Mouse (Mus musculus): Measurements from ENCODE around the gene Cars. TPM values are rescaled to one million over a fixed set of nuclear protein-coding genes. Genes with fewer than 3 reads are reported as not detected.

The Cars gene
- total RNA-seq, 4 experiments from 2014 or later, result 48.3 to 57.0 (median 53.5) TPM

DNA sequence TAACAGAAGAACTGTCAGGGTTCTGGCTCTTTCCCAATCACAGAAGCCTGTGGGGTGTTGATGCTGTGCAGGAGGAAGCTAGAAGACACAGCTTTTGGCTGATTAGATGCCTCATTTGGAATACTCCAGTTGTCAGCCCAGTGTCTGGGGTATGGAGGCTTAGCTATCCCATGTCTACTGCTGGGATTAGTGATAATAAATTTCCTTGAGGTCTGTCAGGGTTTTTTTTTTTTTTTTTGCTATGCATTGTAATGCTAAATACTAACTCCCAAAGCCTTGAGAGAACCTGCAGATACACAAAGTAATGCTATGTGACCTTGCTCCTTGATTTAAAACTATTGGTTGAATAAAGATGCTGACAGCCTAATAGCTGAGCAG, 88.6 kb downstream of the Cars start:
- DNase-seq (ENCODE audit: low spot score in 2 of 2), result no peak

DNA sequence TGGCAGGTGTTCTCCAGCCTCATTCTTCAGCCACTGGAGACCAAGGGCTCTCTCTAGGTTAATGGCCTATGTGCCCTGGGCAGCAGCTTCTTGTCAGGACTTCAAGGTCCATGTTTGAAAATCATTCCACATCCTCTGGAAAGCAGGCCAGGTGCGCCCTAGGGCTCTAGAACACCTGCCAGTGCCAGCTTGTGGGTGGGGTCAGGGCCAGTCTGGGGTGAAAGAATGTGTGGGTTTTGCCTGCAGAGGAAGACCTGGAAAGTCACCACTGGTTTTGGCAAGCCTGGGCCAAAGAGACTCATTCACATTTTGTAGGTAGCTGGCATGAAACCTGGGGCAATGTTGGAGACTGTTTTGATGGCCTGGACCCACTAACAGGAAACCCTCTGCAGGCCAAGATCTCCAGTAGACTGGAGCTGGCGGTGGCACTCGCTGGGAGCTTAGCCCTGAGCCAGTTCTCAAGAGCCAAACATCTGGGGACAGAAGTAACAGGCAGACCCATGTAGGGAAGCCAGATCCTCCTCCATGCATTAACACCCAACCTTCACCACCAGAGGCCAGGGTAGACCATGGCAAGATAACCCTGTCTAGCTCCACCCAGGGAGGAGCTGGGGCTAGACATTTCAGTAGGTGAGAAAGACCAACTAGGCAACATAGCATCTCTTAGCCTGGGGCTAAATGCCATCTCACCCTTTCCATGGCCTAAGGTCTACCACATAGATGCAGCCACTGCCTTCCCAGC, 89.1 kb downstream of the Cars start:
- DNase-seq (ENCODE audit: low spot score in 2 of 2), result no peak

DNA sequence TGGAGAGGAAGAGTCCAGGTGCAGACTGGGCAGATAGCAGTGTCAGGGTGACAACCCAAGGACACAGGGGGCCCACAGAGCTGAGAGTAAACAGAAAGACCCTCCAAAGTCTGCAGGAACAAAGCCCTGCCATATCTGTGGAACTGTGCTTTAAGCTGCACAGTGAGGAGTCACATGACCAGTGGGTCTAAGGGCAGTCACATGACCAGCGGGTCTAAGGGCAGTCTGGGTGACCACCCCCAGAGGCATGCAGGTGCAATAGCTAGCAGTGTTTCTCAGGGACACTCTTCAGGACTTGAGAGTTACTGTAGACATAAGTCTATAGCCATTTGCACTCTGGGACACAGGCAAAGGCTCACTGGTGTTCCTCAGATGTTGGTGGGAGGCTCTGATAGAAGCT, 90.3 kb downstream of the Cars start:
- no peak for DNase-seq (ENCODE audit: low spot score in 2 of 2)

Small RNA genes lying within 50 kb of the gene (microRNA-seq; reads per million reads assigned to microRNA genes)
- 0 to 0.25 reads per million in 2 experiments for gene Mir7064

Other genes starting within 250 kb of the Cars start
- 1 to 10 TPM; 4.4 to 9.9 (median 7.0) TPM for gene Cdkn1c, start 139.0 kb downstream of the Cars start, total RNA-seq (2022)
- 1 to 10 TPM in 2 of 4 experiments, under 1 TPM in 1, not detected in 1; 0.66 to 1.4 (median 1.4) TPM for gene Slc22a18, start 126.4 kb downstream of the Cars start, total RNA-seq (2022)
- under 1 TPM in 1 of 4 experiments, not detected in 3; 0.66 TPM for gene Phlda2, start 96.9 kb downstream of the Cars start, total RNA-seq (2022)
- gene Nap1l4, start 51.0 kb downstream of the Cars start, total RNA-seq (2022), result 100 to 1,000 TPM in 3 of 4 experiments, 10 to 100 TPM in 1; 97.7 to 112 (median 104) TPM
- under 1 TPM in 2 of 4 experiments, not detected in 2; 0.16 to 0.32 TPM for gene Tnfrsf26, start 28.6 kb upstream of the Cars start, total RNA-seq (2022)
- gene Tnfrsf22, start 49.6 kb upstream of the Cars start, total RNA-seq (2022), result 1 to 10 TPM; 1.7 to 2.6 (median 2.2) TPM
- gene Tnfrsf23, start 85.8 kb upstream of the Cars start, total RNA-seq (2022), result 1 to 10 TPM; 1.3 to 2.7 (median 2.0) TPM
- gene Osbpl5, start 156.9 kb upstream of the Cars start, total RNA-seq (2022), result 10 to 100 TPM; 20.0 to 24.8 (median 22.7) TPM
- not detected for gene Mrgprg, start 166.9 kb upstream of the Cars start, total RNA-seq (2022)
- 1 to 10 TPM; 5.2 to 7.3 (median 6.9) TPM for gene Mrgpre, start 184.4 kb upstream of the Cars start, total RNA-seq (2022)
- gene Nadsyn1, start 222.8 kb upstream of the Cars start, total RNA-seq (2022), result 10 to 100 TPM in 1 of 4 experiments, 1 to 10 TPM in 3; 6.7 to 12.4 (median 7.3) TPM
- 10 to 100 TPM; 42.1 to 48.1 (median 44.7) TPM for gene Dhcr7, start 223.1 kb upstream of the Cars start, total RNA-seq (2022)